Mouse (Mus musculus): ENCODE measurements around the gene Magea2. TPM values are rescaled to one million over a fixed set of nuclear protein-coding genes. Genes with fewer than 3 reads are reported as not detected.
A peak's percentile ranks its signal among the peaks of the same experiment; 100 is the strongest.
"Not testable (repeated sequence)": the region's sequence is repeated elsewhere in the genome, so short reads cannot be mapped to it uniquely, and the experiment has no call there.

Gene Magea2
- not detected for total RNA-seq (2021)
- long read RNA-seq, experiment 1 = 0 reads
- long read RNA-seq, experiment 2 = 0 reads

DNA sequence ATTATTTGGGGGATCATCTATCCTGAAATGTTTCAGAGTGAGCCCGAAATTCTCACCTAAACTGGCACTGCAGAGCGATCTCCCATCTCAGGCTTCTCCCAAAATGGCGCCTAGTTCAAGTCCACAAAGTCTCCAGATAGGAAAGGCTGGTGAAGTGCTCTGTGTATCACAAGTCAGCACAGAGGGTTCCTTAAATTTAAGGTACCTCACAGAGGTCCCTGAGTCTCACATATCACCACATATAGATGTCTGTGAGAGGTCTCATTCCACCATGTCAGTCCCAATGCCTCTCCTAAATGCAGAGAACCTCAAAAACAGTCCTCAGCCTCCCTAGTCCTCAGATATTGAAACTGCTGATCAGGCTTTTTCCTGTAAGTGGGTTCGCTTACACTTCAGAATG, at the start of gene Magea2:
Gene Magea2, minus strand, starts transcription at position 101 of the 400 bp plus-strand sequence.
- DNase-seq; intact Hi-C loops (cut with DNase I): not testable (repeated sequence)

DNA sequence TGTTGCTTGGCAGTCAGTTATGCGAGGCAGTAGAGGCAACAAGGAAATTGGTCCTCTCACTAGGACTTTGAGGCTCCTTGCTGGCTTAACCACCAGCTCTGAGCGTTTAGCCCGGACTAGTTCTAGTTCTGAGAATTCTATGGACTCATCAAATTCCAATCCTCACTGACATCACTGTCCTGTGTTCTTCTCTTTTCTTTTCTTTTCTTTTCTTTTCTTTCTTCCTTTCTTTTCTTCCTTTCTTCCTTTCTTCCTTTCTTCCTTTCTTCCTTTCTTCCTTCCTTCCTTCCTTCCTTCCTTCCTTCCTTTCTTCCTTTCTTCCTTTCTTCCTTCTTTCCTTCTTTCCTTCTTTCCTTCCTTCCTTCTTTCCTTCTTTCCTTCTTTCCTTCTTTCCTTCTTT, 34.8 kb upstream of the Magea2 start, which contains the start of gene Cldn34b2:
Gene Cldn34b2, minus strand, starts transcription at position 101 of the 400 bp plus-strand sequence.
- DNase-seq; intact Hi-C loops (cut with DNase I): not testable (repeated sequence)

DNA sequence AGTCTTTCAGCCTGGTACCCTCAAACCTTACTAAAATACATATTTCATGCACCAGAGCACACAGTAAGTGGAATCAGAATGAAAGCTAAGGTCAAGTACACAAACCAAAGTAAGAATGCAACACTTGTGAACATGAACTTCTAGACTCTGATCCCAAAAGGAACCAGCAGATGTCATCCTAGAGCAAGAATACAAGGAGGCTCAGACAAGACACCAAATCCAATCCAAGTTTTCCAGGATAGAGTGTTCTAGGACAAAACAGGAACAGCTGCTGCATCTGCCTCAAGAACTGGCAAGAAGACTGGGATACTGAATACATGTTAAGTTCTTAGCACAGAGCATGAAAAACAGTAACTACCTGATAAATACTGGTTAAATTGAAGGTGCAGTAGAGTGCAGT, 4.6 kb upstream of the Magea2 start:
- intact Hi-C loops (cut with DNase I) = no loop called here
- peak; percentile 1 to 12 for DNase-seq

DNA sequence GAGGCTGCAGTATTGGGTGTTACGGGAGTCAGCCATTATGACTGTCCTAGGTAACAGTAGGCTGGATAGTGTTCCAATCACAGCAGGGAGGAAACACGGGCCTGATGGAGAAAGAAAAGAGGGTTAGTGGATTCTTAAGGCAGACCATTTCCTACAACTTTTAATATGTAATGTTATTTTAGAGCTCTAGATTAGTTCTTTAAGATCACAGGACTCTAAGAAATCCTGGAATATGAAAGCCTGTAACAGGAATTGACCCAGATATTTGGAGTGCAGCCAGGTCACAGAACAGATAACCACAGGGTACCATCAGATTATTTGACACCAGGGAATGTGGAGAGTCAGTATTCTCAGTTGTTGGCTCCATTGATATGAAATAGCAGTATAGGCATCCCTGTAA, 3.8 kb downstream of the Magea2 start, which contains the start of gene Magea1:
Gene Magea1, minus strand, starts transcription at position 101 of the 400 bp plus-strand sequence.
- DNase-seq; intact Hi-C loops (cut with DNase I): not testable (repeated sequence)

DNA sequence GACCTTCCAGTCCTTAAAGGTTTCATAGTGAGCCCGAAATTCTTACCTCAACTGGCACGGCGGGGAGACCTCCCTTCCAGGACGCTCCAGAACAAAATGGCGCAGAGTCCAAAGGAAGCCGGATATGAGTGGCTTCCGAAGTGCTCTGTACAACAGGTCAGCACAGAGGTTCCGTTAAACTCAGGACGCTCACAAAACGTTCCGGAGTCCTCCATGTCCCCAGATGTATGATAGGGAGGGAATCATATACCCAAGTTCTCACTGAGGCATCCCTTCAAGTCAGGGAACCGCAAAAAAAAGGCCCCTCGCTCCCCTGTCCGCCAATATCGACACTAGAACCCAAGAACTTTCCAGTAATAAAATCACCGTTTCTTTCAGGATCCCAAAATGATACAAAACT, 30.4 kb downstream of the Magea2 start, which contains the start of gene Magea5:
Gene Magea5, minus strand, starts transcription at position 101 of the 400 bp plus-strand sequence.
- intact Hi-C loops (cut with DNase I); DNase-seq: not testable (repeated sequence)

DNA sequence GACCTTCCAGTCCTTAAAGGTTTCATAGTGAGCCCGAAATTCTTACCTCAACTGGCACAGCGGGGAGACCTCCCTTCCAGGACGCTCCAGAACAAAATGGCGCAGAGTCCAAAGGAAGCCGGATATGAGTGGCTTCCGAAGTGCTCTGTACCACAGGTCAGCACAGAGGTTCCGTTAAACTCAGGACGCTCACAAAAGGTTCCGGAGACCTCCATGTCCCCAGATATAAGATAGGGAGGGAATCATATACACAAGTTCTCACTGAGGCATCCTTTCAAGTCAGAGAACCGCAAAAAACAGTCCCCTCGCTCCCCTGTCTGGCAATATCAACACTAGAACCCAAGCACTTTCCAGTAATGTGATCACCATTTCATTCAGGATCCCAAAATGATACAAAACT, 97.7 kb downstream of the Magea2 start, which contains the start of gene Magea8:
Gene Magea8, minus strand, starts transcription at position 101 of the 400 bp plus-strand sequence.
- DNase-seq; intact Hi-C loops (cut with DNase I): not testable (repeated sequence)

Other genes starting within 250 kb of the Magea2 start
- not detected for gene Cldn34b1, start 203.4 kb downstream of the Magea2 start, total RNA-seq (2021)
- gene Magea6, start 157.7 kb downstream of the Magea2 start, total RNA-seq (2021) = not detected
- gene Magea3, start 144.2 kb downstream of the Magea2 start, total RNA-seq (2021) = not detected
- not detected for gene Magea8, start 97.8 kb downstream of the Magea2 start, total RNA-seq (2021)
- not detected for gene Magea5, start 30.5 kb downstream of the Magea2 start, total RNA-seq (2021)
- not detected for gene Magea1, start 3.9 kb downstream of the Magea2 start, total RNA-seq (2021)
- not detected for gene Cldn34b2, start 34.7 kb upstream of the Magea2 start, total RNA-seq (2021)
- gene Sat1, start 122.8 kb upstream of the Magea2 start, total RNA-seq (2021) = 10 to 100 TPM; 40.9 to 41.6 TPM
- 10 to 100 TPM; 28.8 to 30.1 TPM for gene Acot9, start 168.8 kb upstream of the Magea2 start, total RNA-seq (2021)
- 10 to 100 TPM; 32.1 to 34.6 TPM for gene Prdx4, start 247.1 kb upstream of the Magea2 start, total RNA-seq (2021)

Measured in heart, postnatal 14 days (tissue).